Mouse (Mus musculus) hindbrain, embryonic 13.5 days (tissue): Measurements from ENCODE around the gene Plcg2. TPM values are rescaled to one million over a fixed set of nuclear protein-coding genes. Genes with fewer than 3 reads are reported as not detected.
A peak's percentile ranks its signal among the peaks of the same experiment; 100 is the strongest.

Experiments
- ATAC-seq: fragments of 200-750 bp; cut with Nextera tagmentation; 2 replicates; pipeline ENCODE4 v1.8.0; 2017; ENCODE audit warnings: moderate TSS enrichment; ENCODE audit not compliant: low FRiP score
- H3K27ac ChIP-seq: fragments of 300-500 bp; sonication (generic); 2 replicates; pipeline ENCODE4 v1.5.1; 2015; ENCODE audit warnings: inconsistent platforms, mild to moderate bottlenecking, moderate library complexity
- H3K27me3 ChIP-seq: fragments of 300-500 bp; sonication (generic); 2 replicates; pipeline ENCODE4 v1.6.1; 2015; ENCODE audit warnings: mild to moderate bottlenecking, inconsistent platforms
- H3K36me3 ChIP-seq: fragments of 300-500 bp; sonication (generic); 2 replicates; pipeline ENCODE4 v1.6.1; 2015; ENCODE audit warnings: mild to moderate bottlenecking, inconsistent platforms
- H3K4me1 ChIP-seq: fragments of 300-500 bp; sonication (generic); replicated peaks from 2 replicates; pipeline ENCODE4 v1.6.1; 2015; ENCODE audit warnings: inconsistent platforms
- H3K4me2 ChIP-seq: fragments of 300-500 bp; sonication (generic); 2 replicates; pipeline ENCODE4 v1.6.1; 2015; ENCODE audit warnings: inconsistent platforms, mild to moderate bottlenecking, moderate library complexity
- H3K4me3 ChIP-seq: fragments of 300-500 bp; sonication (generic); 2 replicates; pipeline ENCODE4 v1.5.1; 2015; ENCODE audit warnings: mild to moderate bottlenecking, inconsistent platforms
- H3K9ac ChIP-seq: fragments of 300-500 bp; sonication (generic); 2 replicates; pipeline ENCODE4 v1.6.1; 2015; ENCODE audit warnings: mild to moderate bottlenecking, inconsistent platforms
- H3K9me3 ChIP-seq: fragments of 300-500 bp; sonication (generic); 2 replicates; pipeline ENCODE4 v1.6.1; 2016; ENCODE audit warnings: inconsistent platforms
- WGBS: fragments of 180-500 bp; shearing (Covaris S2); methylation state at CpG from one replicate; pipeline ENCODE4 v1.1.7; 2015; 5-methylcytosine and 5-hydroxymethylcytosine counted together
- polyA plus RNA-seq: library from polyadenylated mRNA; unstranded; fragments of >200 nt; fragmentation: Nextera tagmentation; extraction: Ambion mirVana; gene quantifications from 2 replicates; pipeline ENCODE4 v1.2.1, GENCODE M21; 2015

Gene Plcg2
- polyA plus RNA-seq, 1 experiment from 2014 or later: 1.3 TPM

DNA sequence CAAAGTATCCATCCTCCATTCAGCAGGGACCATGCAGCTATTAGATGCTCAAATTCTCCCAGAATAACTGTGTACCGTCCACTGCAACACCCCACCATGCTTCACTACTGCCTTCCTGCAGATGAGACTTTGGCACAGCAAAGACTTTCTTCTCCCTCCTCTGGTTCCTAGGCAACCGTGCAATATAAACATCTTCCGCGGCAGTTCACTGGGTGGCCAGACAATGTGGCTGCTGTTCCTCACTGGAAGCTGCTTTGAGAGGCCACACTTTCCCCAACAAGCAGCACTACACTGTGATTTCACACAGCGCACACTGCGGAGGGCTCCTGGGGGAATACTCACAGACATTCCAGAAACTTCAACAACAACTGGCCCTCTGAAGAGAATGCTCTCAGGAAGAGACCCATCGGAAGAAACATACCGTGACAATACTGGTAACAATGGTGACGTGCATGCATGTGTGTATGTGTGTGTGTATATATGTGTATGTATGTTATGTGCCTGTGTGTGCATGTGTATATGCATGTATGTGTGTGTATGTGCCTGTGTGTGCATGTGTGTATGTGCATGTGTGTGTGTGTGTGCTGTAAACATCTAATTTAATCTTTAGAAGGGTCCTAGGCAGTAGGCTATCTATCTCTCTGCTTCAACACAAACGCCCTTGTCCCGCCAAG, 162.4 kb downstream of the Plcg2 start:
- peaks cover 14% of the 10 kb centered on the region for H3K4me1 ChIP-seq
- no peak overlapping the region for H3K9ac ChIP-seq
- no peaks in the 10 kb centered on the region for H3K9me3 ChIP-seq
- ATAC-seq: peak; percentile 63; the same call in 1 of the 2 replicates
- H3K27ac ChIP-seq: no peak overlapping the region
- H3K4me2 ChIP-seq: no peak overlapping the region; the same call in 1 of the 2 replicates
- H3K27me3 ChIP-seq: no peaks in the 10 kb centered on the region
- 25% methylated on average over 11 of the region's 11 CpGs for WGBS
- no peaks in the 10 kb centered on the region for H3K36me3 ChIP-seq
- no peak overlapping the region for H3K4me3 ChIP-seq

DNA sequence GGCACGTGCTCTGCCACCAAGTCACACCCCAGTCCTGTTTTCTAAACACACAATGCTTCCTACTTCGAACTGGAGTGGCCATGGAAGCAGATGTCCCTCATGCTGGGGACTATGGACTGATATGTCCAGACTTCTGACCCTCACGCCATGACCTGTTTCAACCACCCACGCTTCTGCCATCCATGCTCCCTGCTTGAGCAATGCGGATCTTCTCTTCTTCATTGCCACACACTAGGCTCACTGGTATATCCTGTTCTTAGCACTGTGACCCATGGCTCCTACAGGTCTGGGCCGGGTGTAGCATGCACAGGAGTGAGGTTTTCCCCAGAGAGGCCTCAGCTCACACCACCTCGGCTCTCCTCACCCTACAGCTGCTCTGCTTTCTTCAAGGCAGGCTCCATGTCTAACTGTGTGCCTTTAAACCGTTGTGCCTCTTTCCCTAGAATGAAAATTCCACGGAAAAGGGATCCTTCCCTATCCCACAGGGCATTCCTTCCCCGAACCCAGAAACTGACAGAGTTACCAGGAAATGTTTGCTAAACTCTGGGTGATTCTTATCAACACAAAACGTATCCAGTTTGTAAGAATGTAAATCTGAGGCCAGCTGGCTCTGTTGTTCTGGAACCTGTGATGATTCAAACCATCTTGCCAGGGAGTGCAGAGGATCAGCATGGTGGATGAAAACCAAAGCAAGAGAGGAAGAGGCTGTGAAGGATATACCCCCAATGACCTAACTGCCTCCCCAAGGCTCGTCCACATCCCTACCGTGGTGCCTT, 169.4 kb downstream of the Plcg2 start:
- no peaks in the 10 kb centered on the region for H3K36me3 ChIP-seq
- no peaks in the 10 kb centered on the region for H3K9me3 ChIP-seq
- H3K27ac ChIP-seq: no peak overlapping the region
- 88% methylated on average over 13 of the region's 13 CpGs for WGBS
- no peaks in the 10 kb centered on the region for H3K4me1 ChIP-seq
- H3K9ac ChIP-seq: no peak overlapping the region
- no peak overlapping the region for H3K4me3 ChIP-seq
- no peak for ATAC-seq
- H3K4me2 ChIP-seq: no peak overlapping the region
- H3K27me3 ChIP-seq: peaks cover 2% of the 10 kb centered on the region; the same call in 1 of the 2 replicates

DNA sequence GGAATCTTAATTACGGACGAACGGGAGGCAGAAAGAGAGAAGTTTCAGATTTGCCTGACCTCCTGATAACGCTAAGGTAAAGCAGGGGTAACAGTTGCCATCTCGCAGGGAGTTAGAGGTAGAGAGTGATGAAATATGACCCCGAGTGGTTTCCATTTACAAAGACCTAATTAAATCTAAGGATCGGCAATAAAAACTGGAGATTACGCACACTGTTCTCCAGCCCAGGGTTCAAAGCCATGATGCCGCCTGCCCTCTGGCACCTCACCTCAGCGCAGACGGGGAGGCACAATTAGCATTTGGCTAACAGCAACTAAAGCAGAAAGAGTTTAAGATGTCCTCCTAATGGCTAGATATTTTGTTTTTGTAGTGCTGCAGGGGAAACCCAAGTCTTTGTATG, 172.4 kb downstream of the Plcg2 start:
- 45% methylated on average over 11 of the region's 11 CpGs for WGBS

DNA sequence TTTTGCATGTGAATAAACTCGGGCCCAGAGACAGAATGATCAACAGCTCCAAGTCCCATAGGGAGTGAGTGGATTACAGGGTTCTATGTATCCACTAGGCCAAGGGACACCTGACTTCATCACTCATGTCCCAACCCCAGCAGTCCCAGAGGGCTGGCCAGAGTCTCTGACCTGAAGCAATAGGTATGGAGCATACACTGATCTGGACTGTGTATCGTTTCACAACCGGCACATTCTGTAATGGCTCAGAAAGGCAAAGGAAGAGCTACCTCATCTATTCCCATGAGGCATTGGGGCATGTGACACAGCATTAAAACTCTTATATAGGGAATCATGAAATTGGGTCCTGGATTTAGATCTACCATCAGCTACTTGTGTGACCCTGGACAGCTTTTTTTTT, 174.5 kb downstream of the Plcg2 start:
- Histone ChIP-seq H3K27me3 (peaks cover 2% of the 10 kb centered on the region; the same call in 1 of the 2 replicates), H3K27ac (no peak overlapping the region), H3K9me3 (no peaks in the 10 kb centered on the region), H3K4me1 (0 out of 2 replicates have a peak, but pooled peaks cover 5% of the 10 kb centered on the region), H3K9ac (no peak overlapping the region), H3K4me2 (no peak overlapping the region), H3K4me3 (no peak overlapping the region), H3K36me3 (no peaks in the 10 kb centered on the region)
- WGBS: 72% methylated on average over 3 of the region's 3 CpGs
- no peak for ATAC-seq

More for the DNA sequence above, 172.4 kb downstream of the Plcg2 start:
- H3K36me3 ChIP-seq: no peaks in the 10 kb centered on the region
- 0 out of 2 replicates have a peak, but pooled peaks cover 5% of the 10 kb centered on the region for H3K4me1 ChIP-seq
- peaks cover 2% of the 10 kb centered on the region; the same call in 1 of the 2 replicates for H3K27me3 ChIP-seq
- no peak for ATAC-seq
- no peak overlapping the region for H3K9ac ChIP-seq
- no peak overlapping the region for H3K27ac ChIP-seq
- H3K4me2 ChIP-seq: no peak overlapping the region
- H3K9me3 ChIP-seq: no peaks in the 10 kb centered on the region
- H3K4me3 ChIP-seq: no peak overlapping the region

DNA sequence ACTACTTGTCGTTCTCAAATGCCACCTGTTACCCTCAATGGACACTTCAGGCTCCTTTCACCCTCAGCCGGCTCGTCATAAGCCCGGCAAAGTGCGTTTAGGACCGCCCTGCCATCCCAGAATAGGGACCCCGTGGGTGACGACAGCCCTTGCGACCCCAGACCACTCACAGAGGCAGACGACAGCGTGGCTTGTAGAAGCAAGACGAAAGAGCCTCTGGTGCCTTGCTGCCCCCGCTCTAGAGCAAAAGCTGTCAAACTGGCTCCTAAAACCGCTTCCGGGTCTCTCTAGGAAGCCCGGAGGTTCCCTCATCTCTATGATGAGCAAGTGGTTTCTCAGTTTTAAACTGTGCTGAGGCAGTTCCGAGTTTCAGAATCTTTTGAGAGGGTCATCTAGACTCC, 175.3 kb downstream of the Plcg2 start, which contains the start of gene Sdr42e1:
Sdr42e1 (minus strand) TSS at position 260 of the 401 bp plus-strand sequence.
- no peaks in the 10 kb centered on the region for H3K36me3 ChIP-seq
- ATAC-seq: no peak
- H3K9ac ChIP-seq: peak within 1 kb of the TSS; percentile 58
- H3K4me3 ChIP-seq: peak within 1 kb of the TSS; percentile 40
- peak within 1 kb of the TSS; percentile 59 for H3K4me2 ChIP-seq
- no peak within 1 kb of the TSS for H3K27ac ChIP-seq
- 0 out of 2 replicates have a peak, but pooled peaks cover 5% of the 10 kb centered on the region for H3K4me1 ChIP-seq
- 18% methylated on average over 17 of the region's 17 CpGs for WGBS
- no peaks in the 10 kb centered on the region for H3K9me3 ChIP-seq
- peaks cover 2% of the 10 kb centered on the region; the same call in 1 of the 2 replicates for H3K27me3 ChIP-seq

DNA sequence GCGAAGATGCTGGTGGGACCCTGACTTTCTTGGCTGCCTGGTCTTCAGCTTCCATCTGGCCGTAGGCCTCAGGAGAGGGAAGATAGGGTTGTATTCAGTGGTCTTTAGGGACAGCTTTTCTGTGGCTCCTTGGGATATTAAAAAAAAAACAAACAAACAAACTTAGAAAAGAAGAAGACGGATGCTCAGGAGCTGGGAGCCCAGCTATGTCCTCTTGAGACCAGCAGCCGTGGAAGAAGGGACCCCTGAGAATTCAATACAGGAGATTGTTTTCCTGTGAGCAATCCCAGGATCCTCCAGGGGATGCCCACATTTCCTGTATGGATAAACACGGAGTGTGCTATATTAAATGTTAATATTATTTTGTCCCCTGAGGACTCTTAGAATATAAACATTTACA, 177.1 kb downstream of the Plcg2 start:
- ATAC-seq: no peak
- Histone ChIP-seq H3K9ac (no peak overlapping the region), H3K27ac (no peak overlapping the region), H3K36me3 (no peaks in the 10 kb centered on the region), H3K4me2 (no peak overlapping the region), H3K27me3 (peaks cover 2% of the 10 kb centered on the region; the same call in 1 of the 2 replicates), H3K9me3 (no peaks in the 10 kb centered on the region), H3K4me1 (0 out of 2 replicates have a peak, but pooled peaks cover 5% of the 10 kb centered on the region), H3K4me3 (no peak overlapping the region)
- WGBS: 80% methylated on average over 5 of the region's 5 CpGs

DNA sequence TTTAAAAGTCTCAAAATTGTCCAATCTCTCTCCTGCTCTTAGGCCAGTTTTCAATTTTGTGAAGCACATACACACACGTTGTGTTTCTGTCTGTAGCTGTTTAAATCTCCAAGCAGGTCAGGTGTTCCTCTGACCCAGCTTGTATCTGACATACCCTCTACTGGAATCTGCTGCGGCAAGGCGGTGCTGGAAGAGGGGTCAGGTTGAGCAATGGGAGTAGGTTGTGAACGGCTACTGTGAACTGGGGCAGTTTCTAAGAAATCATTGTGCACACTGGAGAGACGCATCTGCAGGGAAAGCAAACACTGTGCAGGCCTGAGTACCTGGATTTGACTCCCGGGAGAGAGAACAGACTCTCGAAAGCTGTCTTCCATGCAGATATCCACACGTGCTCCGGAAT, 178.4 kb downstream of the Plcg2 start:
- 79% methylated on average over 9 of the region's 9 CpGs for WGBS
- Histone ChIP-seq H3K9me3 (no peaks in the 10 kb centered on the region), H3K36me3 (no peaks in the 10 kb centered on the region), H3K4me1 (0 out of 2 replicates have a peak, but pooled peaks cover 5% of the 10 kb centered on the region), H3K9ac (no peak overlapping the region), H3K4me3 (no peak overlapping the region), H3K4me2 (no peak overlapping the region), H3K27ac (no peak overlapping the region), H3K27me3 (peaks cover 2% of the 10 kb centered on the region; the same call in 1 of the 2 replicates)
- ATAC-seq: no peak

DNA sequence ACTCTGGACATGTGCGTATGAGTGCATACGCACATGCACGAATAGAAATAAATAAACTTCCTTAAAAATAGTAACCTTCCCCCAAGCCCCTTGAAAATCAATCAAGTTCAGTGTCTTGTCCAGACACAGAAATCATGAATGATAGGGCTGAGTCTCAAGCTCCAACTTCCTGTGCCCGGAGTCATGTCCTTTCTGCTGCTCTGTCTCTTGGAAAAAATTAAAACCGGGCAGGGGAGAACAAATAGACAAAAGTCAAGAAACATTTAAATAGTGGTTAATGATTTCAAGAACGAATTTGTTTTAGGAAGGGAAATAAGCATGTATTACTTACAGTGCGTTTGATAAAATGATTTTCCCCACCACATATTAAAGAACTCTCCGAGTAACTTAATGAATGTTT, 178.9 kb downstream of the Plcg2 start:
- H3K4me3 ChIP-seq: no peak overlapping the region
- H3K27ac ChIP-seq: no peak overlapping the region
- 82% methylated on average over 8 of the region's 8 CpGs for WGBS
- no peaks in the 10 kb centered on the region for H3K9me3 ChIP-seq
- H3K9ac ChIP-seq: no peak overlapping the region
- no peaks in the 10 kb centered on the region for H3K36me3 ChIP-seq
- no peak for ATAC-seq
- H3K27me3 ChIP-seq: no peaks in the 10 kb centered on the region
- 0 out of 2 replicates have a peak, but pooled peaks cover 5% of the 10 kb centered on the region for H3K4me1 ChIP-seq
- H3K4me2 ChIP-seq: no peak overlapping the region

DNA sequence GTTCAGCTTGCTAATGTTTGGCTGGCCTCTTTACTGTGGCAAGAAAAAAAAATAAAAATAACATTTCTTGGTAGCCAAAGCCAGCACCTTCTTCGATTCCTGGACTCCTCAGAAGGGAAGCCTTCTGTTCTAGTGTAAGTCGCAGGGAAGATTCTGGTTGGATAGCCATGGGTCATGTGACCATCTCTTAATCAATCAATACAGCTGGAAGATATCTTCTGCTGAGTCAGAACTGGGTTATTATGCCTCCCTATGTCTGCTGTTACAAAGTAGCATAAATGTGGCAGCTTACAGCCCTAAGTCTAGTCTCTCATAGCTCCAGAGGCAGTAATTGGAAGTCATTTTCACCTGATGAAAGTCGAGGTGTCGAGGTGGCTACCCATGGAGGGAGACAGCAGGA, 180.6 kb downstream of the Plcg2 start:
- no peaks in the 10 kb centered on the region for H3K9me3 ChIP-seq
- ATAC-seq: no peak
- no peaks in the 10 kb centered on the region for H3K4me1 ChIP-seq
- no peak overlapping the region for H3K27ac ChIP-seq
- no peak overlapping the region for H3K4me3 ChIP-seq
- no peak overlapping the region for H3K4me2 ChIP-seq
- no peaks in the 10 kb centered on the region for H3K36me3 ChIP-seq
- no peak overlapping the region for H3K9ac ChIP-seq
- 0 out of 2 replicates have a peak, but pooled peaks cover 3% of the 10 kb centered on the region for H3K27me3 ChIP-seq
- WGBS: 86% methylated on average over 4 of the region's 4 CpGs

DNA sequence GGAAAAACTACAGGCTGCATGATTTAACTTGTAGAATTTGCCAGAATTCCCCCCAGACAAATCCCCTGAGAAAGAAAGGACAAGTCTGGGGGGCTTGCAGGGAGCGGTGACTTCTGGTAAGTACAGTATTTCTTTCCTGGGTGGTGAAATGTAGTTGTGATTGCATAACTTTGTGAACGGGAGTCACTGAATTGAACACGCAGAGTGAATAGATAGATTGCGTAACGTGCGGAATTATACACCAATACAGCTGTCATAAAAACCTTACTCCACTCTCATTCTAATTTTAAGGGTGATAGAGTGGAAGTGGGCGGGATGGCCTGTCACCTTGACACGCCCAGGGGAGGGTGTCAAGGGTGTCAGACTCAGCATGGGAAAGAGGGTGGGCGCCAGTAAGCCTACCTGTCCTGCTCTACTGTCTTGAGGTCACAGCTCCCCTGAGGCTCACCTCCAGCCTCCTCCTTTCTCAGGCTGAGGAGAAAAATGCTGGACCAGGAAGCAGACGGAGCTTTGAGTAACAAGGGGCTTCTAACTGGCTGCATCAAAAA, 185.9 kb downstream of the Plcg2 start:
- H3K4me1 ChIP-seq: no peaks in the 10 kb centered on the region
- WGBS: 87% methylated on average over 10 of the region's 10 CpGs
- no peak overlapping the region for H3K27ac ChIP-seq
- H3K4me3 ChIP-seq: no peak overlapping the region
- no peaks in the 10 kb centered on the region for H3K36me3 ChIP-seq
- no peak overlapping the region for H3K9ac ChIP-seq
- H3K9me3 ChIP-seq: no peaks in the 10 kb centered on the region
- no peak overlapping the region for H3K4me2 ChIP-seq
- no peak for ATAC-seq
- H3K27me3 ChIP-seq: 0 out of 2 replicates have a peak, but pooled peaks cover 3% of the 10 kb centered on the region

DNA sequence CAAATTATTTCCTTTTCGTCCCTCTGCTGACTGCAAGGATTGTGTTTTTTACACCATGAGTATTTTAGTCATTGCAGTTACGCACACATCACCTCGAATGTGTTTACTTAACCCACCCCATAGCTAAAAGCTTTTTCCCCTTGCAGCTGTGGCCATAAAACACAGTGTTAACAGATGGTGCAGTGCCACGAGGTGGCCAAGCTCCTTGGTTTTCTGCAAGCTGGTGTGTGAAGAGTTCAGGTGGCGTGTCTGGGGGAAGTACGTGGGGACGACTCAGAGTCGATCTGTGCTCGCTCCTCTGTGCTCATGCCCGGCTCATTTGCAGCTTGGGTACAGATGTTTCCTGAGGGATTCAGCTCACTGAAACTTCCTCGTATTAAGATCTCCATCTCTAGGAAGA, 186.4 kb downstream of the Plcg2 start:
- H3K27ac ChIP-seq: no peak overlapping the region
- H3K4me2 ChIP-seq: no peak overlapping the region
- H3K9ac ChIP-seq: no peak overlapping the region
- H3K4me3 ChIP-seq: no peak overlapping the region
- ATAC-seq: no peak
- 75% methylated on average over 11 of the region's 11 CpGs for WGBS
- no peaks in the 10 kb centered on the region for H3K36me3 ChIP-seq
- no peaks in the 10 kb centered on the region for H3K4me1 ChIP-seq
- no peaks in the 10 kb centered on the region for H3K9me3 ChIP-seq
- H3K27me3 ChIP-seq: 0 out of 2 replicates have a peak, but pooled peaks cover 3% of the 10 kb centered on the region
